Mouse (Mus musculus): ENCODE measurements around the gene Capg. TPM values are rescaled to one million over a fixed set of nuclear protein-coding genes. Genes with fewer than 3 reads are reported as not detected.

Gene Capg
- total RNA-seq (2023): 100 to 1,000 TPM; 179 to 182 TPM

GRCm38 (mm10) chr6:72544283-72544987 is at the start of gene Capg:
Gene Capg, plus strand, starts transcription at chr6:72544391.

GRCm38 (mm10) chr6:72521607-72522006 is 22.6 kb upstream of the Capg start, which contains the start of gene Sh2d6:
Gene Sh2d6, minus strand, starts transcription at chr6:72521707.

GRCm38 (mm10) chr6:72597956-72598753 is 54.0 kb downstream of the Capg start, which contains the start of the genes Elmod3 and Retsat:
Gene Elmod3, minus strand, starts transcription at chr6:72598413.
Gene Retsat, plus strand, starts transcription at chr6:72598475.

Other genes starting within 250 kb of the Capg start
- not detected for gene Sftpb, start 239.8 kb upstream of the Capg start, total RNA-seq (2023)
- gene Usp39, start 199.2 kb upstream of the Capg start, total RNA-seq (2023): 10 to 100 TPM; 32.3 to 33.0 TPM
- 10 to 100 TPM; 20.8 to 21.8 TPM for gene 0610030E20Rik, start 197.1 kb upstream of the Capg start, total RNA-seq (2023)
- gene Tmem150a, start 188.9 kb upstream of the Capg start, total RNA-seq (2023): 1 to 10 TPM in 1 of 2 experiments, under 1 TPM in 1; 0.73 to 1.1 TPM
- 10 to 100 TPM; 59.7 to 69.4 TPM for gene Rnf181, start 177.4 kb upstream of the Capg start, total RNA-seq (2023)
- gene Vamp5, start 163.9 kb upstream of the Capg start, total RNA-seq (2023): 10 to 100 TPM; 22.0 to 32.9 TPM
- gene Vamp8, start 153.7 kb upstream of the Capg start, total RNA-seq (2023): 100 to 1,000 TPM; 201 to 211 TPM
- gene Ggcx, start 130.1 kb upstream of the Capg start, total RNA-seq (2023): 10 to 100 TPM; 14.1 to 18.7 TPM
- 100 to 1,000 TPM; 204 to 208 TPM for gene Mat2a, start 104.8 kb upstream of the Capg start, total RNA-seq (2023)
- under 1 TPM in 1 of 2 experiments, not detected in 1; 0.39 TPM for gene Sh2d6, start 22.7 kb upstream of the Capg start, total RNA-seq (2023)
- 1 to 10 TPM; 7.4 to 8.7 TPM for gene Elmod3, start 54.0 kb downstream of the Capg start, total RNA-seq (2023)
- gene Retsat, start 54.1 kb downstream of the Capg start, total RNA-seq (2023): 10 to 100 TPM; 21.5 to 27.7 TPM
- gene Tgoln1, start 72.6 kb downstream of the Capg start, total RNA-seq (2023): 100 to 1,000 TPM; 103 to 105 TPM
- gene Tcf7l1, start 244.9 kb downstream of the Capg start, total RNA-seq (2023): under 1 TPM; 0.33 to 0.42 TPM

Data from monocyte, adult 59 days (primary cell).